Mouse (Mus musculus) E14TG2a.4 (cell line): ENCODE measurements around the gene Plekha5.

Experiments
- H3K27me3 ChIP-seq: 2 replicates; pipeline ENCODE4 v1.6.1; 2014; ENCODE audit warnings: low read length, control low read depth; ENCODE audit not compliant: insufficient read depth
- H3K36me3 ChIP-seq: 2 replicates; pipeline ENCODE4 v1.6.1; 2014; ENCODE audit warnings: low read length, control low read depth; ENCODE audit not compliant: insufficient read depth
- H3K4me1 ChIP-seq: replicated peaks from 2 replicates; pipeline ENCODE4 v1.6.1; 2014; ENCODE audit warnings: low read depth, low read length, control low read depth
- H3K4me3 ChIP-seq: replicated peaks from 2 replicates; pipeline ENCODE4 v1.5.1; 2014; ENCODE audit warnings: mild to moderate bottlenecking, low read length
- H3K9me3 ChIP-seq: 2 replicates; pipeline ENCODE4 v1.6.1; 2014; ENCODE audit warnings: low read length, control low read depth
- CTCF ChIP-seq: conservative IDR thresholded peaks from 2 replicates; pipeline ENCODE4 v1.5.1; 2014; ENCODE audit warnings: low read length
- NANOG ChIP-seq: IDR thresholded peaks from 2 replicates; pipeline ENCODE4 v1.6.1; 2014; ENCODE audit warnings: borderline replicate concordance, low read length, mixed read lengths
- POU5F1 ChIP-seq: IDR thresholded peaks from 2 replicates; pipeline ENCODE4 v1.6.1; 2014; ENCODE audit warnings: low read length, borderline replicate concordance

Gene Plekha5

GRCm38 (mm10) chr6:140423041-140423845 is 611 bp upstream of the Plekha5 start:
- no peak for TF ChIP-seq POU5F1
- no peak for TF ChIP-seq NANOG
- TF ChIP-seq CTCF, result no peak
- Histone ChIP-seq H3K4me1 (peaks cover 17% of the 10 kb centered on the region), H3K9me3 (peaks cover 11% of the 10 kb centered on the region), H3K4me3 (peak overlapping the region; percentile 94), H3K36me3 (peaks cover 19% of the 10 kb centered on the region), H3K27me3 (peaks cover 26% of the 10 kb centered on the region)

DNA sequence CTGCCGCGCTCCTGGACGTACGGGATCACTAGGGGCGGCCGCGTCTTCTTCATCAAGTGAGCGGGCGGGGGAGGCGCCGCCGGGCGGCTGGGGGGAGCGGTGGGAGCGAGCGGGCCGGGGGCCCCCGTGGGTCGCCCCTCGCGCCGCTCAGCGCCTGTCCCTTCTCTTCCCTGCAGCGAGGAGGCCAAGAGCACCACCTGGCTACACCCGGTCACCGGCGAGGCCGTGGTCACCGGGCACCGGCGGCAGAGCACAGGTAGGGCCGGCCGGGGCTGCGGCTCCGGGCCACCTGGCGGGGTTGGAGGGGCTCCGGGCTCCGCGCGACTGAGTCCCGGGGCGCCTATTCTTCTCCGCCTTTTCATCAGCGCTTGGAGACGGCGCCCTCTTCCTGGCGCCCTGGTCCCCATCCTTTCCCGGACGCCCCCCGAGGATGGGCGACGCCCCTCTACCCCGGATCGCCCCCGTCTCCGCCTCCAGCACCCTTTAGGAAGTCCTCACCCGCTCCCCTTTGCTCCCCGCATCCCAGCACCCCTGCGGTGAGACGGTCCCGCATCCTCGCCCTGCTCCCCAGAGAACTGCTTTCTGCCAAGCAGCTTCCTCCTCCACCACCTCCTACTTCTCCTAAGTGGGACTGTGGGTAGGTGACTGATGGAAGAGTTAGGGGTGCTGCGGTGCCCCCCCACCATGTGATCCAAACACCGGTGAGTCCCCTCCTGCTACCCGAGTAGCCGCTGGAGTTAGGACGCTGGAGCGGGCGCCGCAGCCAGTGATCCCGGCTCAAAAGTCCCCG is 542 bp downstream of the Plekha5 start:
- H3K4me1 ChIP-seq, result peaks cover 17% of the 10 kb centered on the region
- peak overlapping the region; percentile 94 for H3K4me3 ChIP-seq
- H3K36me3 ChIP-seq, result peaks cover 27% of the 10 kb centered on the region
- peaks cover 26% of the 10 kb centered on the region for H3K27me3 ChIP-seq
- H3K9me3 ChIP-seq, result peaks cover 6% of the 10 kb centered on the region
- TF ChIP-seq CTCF (no peak), NANOG (no peak), POU5F1 (no peak)

DNA sequence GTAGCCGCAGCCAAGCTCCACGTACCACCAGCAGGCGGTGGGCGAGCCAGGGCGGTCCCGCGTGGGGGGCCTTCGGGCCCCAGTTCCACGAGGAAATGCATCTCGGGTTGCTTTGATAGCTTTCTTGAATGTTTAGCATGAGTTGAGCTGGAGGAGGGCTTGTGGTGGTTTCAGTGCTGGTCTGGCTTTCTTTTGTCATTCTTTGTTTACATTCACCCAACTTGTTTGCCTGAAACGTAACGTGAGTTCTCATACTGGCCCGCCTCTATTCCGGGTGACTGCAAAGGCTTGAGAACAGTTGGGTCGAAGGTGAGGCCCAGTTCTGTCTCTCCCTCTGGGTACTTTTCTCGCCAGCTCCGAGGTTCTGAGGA is 1.1 kb downstream of the Plekha5 start:
- H3K27me3 ChIP-seq, result peaks cover 26% of the 10 kb centered on the region
- TF ChIP-seq POU5F1, result no peak
- no peak for TF ChIP-seq NANOG
- TF ChIP-seq CTCF, result no peak
- peaks cover under 1% of the 10 kb centered on the region; the same call in 1 of the 2 replicates for H3K9me3 ChIP-seq
- peaks cover 17% of the 10 kb centered on the region for H3K4me1 ChIP-seq
- peaks cover 28% of the 10 kb centered on the region for H3K36me3 ChIP-seq
- peak overlapping the region; percentile 94 for H3K4me3 ChIP-seq

GRCm38 (mm10) chr6:140429236-140429635 is 5.4 kb downstream of the Plekha5 start:
- Histone ChIP-seq H3K4me3 (no peak overlapping the region), H3K4me1 (peaks cover 11% of the 10 kb centered on the region), H3K9me3 (no peaks in the 10 kb centered on the region), H3K27me3 (peaks cover 15% of the 10 kb centered on the region), H3K36me3 (peaks cover 52% of the 10 kb centered on the region)
- no peak for TF ChIP-seq POU5F1
- no peak for TF ChIP-seq NANOG
- TF ChIP-seq CTCF, result no peak

DNA sequence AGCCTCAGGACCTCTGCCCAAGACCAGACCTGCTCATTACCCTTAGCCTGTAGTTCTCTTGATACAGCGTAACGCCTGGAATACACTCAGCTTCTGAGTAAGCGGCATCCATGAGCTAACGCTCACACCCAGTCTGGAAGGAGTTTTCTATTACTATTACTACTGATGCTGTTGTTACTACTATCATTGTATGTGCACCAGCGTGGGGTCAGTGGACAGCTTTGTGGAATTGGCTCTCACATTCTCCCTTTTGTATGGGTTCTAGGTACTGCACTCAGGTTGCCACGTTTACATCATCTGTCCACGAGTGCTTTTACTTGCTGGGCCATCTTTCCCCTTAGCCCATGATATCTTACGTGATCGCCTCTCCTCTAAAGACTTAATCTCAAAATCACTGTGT is 8.5 kb downstream of the Plekha5 start:
- peaks cover 44% of the 10 kb centered on the region for H3K36me3 ChIP-seq
- H3K4me1 ChIP-seq, result no peaks in the 10 kb centered on the region
- TF ChIP-seq NANOG, result no peak
- H3K4me3 ChIP-seq, result no peak overlapping the region
- H3K27me3 ChIP-seq, result no peaks in the 10 kb centered on the region
- H3K9me3 ChIP-seq, result no peaks in the 10 kb centered on the region

- Histone ChIP-seq H3K27me3 (no peaks in the 10 kb centered on the region), H3K36me3 (0 out of 2 replicates have a peak, but pooled peaks cover 3% of the 10 kb centered on the region), H3K4me3 (no peak overlapping the region), H3K4me1 (peaks cover 36% of the 10 kb centered on the region), H3K9me3 (no peaks in the 10 kb centered on the region)
- TF ChIP-seq CTCF, result peak; percentile 82
- TF ChIP-seq NANOG, result no peak
Measured at GRCm38 (mm10) chr6:140443374-140443773, 19.5 kb downstream of the Plekha5 start.

DNA sequence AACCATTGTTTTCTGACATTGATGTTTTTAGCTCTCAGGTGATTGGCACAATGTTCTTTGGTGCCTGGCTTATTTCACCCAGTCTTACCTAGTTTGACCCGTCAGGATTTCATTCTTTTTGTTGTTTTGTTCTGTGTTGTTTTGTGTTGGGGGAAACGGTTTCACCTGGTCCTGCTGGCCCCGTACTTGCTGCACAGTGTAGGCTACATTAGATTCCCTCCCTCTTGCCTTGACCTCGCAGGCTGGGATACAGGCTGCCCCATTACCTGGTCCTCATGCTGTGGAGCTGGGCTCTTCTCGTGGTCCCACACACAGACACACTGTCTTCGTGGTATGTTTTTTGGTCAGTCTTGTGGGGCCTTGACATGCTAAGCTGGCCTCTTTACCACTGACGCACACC is 20.3 kb downstream of the Plekha5 start:
- no peak overlapping the region for H3K4me3 ChIP-seq
- H3K36me3 ChIP-seq, result 0 out of 2 replicates have a peak, but pooled peaks cover 3% of the 10 kb centered on the region
- peaks cover 37% of the 10 kb centered on the region for H3K4me1 ChIP-seq
- H3K27me3 ChIP-seq, result no peaks in the 10 kb centered on the region
- no peaks in the 10 kb centered on the region for H3K9me3 ChIP-seq
- TF ChIP-seq CTCF (no peak), NANOG (no peak)

GRCm38 (mm10) chr6:140444855-140445465 is 21.1 kb downstream of the Plekha5 start:
- Histone ChIP-seq H3K9me3 (no peaks in the 10 kb centered on the region), H3K27me3 (no peaks in the 10 kb centered on the region)
- TF ChIP-seq POU5F1, result no peak
- TF ChIP-seq NANOG, result no peak
- no peak for TF ChIP-seq CTCF

More at GRCm38 (mm10) chr6:140444855-140445465, 21.1 kb downstream of the Plekha5 start:
- H3K4me1 ChIP-seq, result peaks cover 33% of the 10 kb centered on the region
- H3K4me3 ChIP-seq, result peak overlapping the region; percentile 58
- 0 out of 2 replicates have a peak, but pooled peaks cover 3% of the 10 kb centered on the region for H3K36me3 ChIP-seq
